Mouse (Mus musculus) MEL (cell line): Measurements from ENCODE around the gene Sgpp1.

Experiments used
- BHLHE40 ChIP-seq: IDR thresholded peaks from 2 replicates; pipeline ENCODE4 v1.6.1; 2012; ENCODE audit warnings: low read depth, mild to moderate bottlenecking, inconsistent platforms, low read length, improper control_type of control experiment, borderline replicate concordance
- CTCF ChIP-seq, 3 experiments: IDR thresholded peaks in 2 of 3; conservative IDR thresholded peaks in 1 of 3; 2 replicates each; pipeline ENCODE4 v1.5.1; 2011 to 2012; ENCODE audit warnings: low read length in 3 of 3, low read depth in 2 of 3, mild to moderate bottlenecking in 2 of 3, improper control_type of control experiment in 1 of 3, inconsistent platforms in 1 of 3, mixed read lengths in 1 of 3, moderate library complexity in 1 of 3; ENCODE audit not compliant: control insufficient read depth in 1 of 3, insufficient read depth in 1 of 3, poor library complexity in 1 of 3, severe bottlenecking in 1 of 3
- E2F4 ChIP-seq: IDR thresholded peaks from 2 replicates; pipeline ENCODE4 v1.6.1; 2011; ENCODE audit warnings: low read depth, low read length, improper control_type of control experiment, borderline replicate concordance
- EP300 ChIP-seq, 2 experiments: IDR thresholded peaks; 2 replicates each; pipeline ENCODE4 v1.6.1; 2011; ENCODE audit warnings: improper control_type of control experiment in 2 of 2, low read length in 2 of 2, low read depth in 1 of 2, mild to moderate bottlenecking in 1 of 2
- ETS1 ChIP-seq: IDR thresholded peaks from 2 replicates; pipeline ENCODE4 v1.6.1; 2012; ENCODE audit warnings: low read depth, mild to moderate bottlenecking, inconsistent platforms, low read length, improper control_type of control experiment, moderate library complexity
- MAFK ChIP-seq: IDR thresholded peaks from 2 replicates; pipeline ENCODE4 v1.6.1; 2011; ENCODE audit warnings: low read depth, mild to moderate bottlenecking, low read length, improper control_type of control experiment, borderline replicate concordance
- POLR2A ChIP-seq, 2 experiments: IDR thresholded peaks; 2 replicates each; pipeline ENCODE4 v1.6.1; 2011 to 2012; ENCODE audit warnings: low read length in 2 of 2, mild to moderate bottlenecking in 2 of 2, control low read depth in 1 of 2, improper control_type of control experiment in 1 of 2, low read depth in 1 of 2, moderate library complexity in 1 of 2; ENCODE audit not compliant: control insufficient read depth in 1 of 2, insufficient read depth in 1 of 2, poor library complexity in 1 of 2
- POLR2AphosphoS5 ChIP-seq: IDR thresholded peaks from 2 replicates; pipeline ENCODE4 v1.6.1; 2012; ENCODE audit warnings: low read depth, borderline replicate concordance, mild to moderate bottlenecking, inconsistent platforms, low read length, moderate library complexity, mixed read lengths
- RAD21 ChIP-seq: IDR thresholded peaks from 2 replicates; pipeline ENCODE4 v1.6.1; 2011; ENCODE audit warnings: mild to moderate bottlenecking, low read depth, low read length, improper control_type of control experiment
- TBP ChIP-seq: IDR thresholded peaks from 2 replicates; pipeline ENCODE4 v1.8.0; 2011; ENCODE audit warnings: low read depth, low read length, improper control_type of control experiment
- ZNF384 ChIP-seq: IDR thresholded peaks from 2 replicates; pipeline ENCODE4 v1.6.1; 2012; ENCODE audit warnings: low read depth, mild to moderate bottlenecking, inconsistent platforms, low read length, improper control_type of control experiment

DNA sequence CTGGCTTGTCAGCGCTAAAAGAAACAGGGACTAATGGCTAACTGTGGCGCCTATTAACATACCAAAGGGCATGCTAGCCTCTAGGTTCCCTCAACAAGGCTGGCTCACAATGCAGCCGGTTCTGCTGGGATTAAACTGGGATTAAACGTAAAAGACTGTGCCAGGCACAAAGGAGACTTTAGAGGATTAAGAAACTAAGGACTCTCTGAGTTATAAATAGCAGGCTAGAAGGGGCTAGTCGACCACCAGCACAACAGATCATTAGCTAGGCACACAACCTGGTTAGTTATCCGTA lies 71.1 kb downstream of the Sgpp1 start:
- no peak for TF ChIP-seq CTCF (IDR thresholded peaks at IDR 0.05 in 2 of 3, conservative IDR thresholded peaks at IDR 0.05 in 1 of 3; ENCODE audit: control insufficient read depth in 1 of 3, insufficient read depth in 1 of 3, low read depth in 2 of 3, low read length in 3 of 3, poor library complexity in 1 of 3, severe bottlenecking in 1 of 3)
- no peak for TF ChIP-seq POLR2AphosphoS5
- no peak for TF ChIP-seq MAFK
- no peak for TF ChIP-seq RAD21
- TF ChIP-seq BHLHE40 = no peak
- TF ChIP-seq POLR2A (IDR thresholded peaks at IDR 0.05; ENCODE audit: control insufficient read depth in 1 of 2, insufficient read depth in 1 of 2, low read depth in 1 of 2, low read length in 2 of 2, poor library complexity in 1 of 2) = no peak
- TF ChIP-seq EP300 (IDR thresholded peaks at IDR 0.05; ENCODE audit: low read depth in 1 of 2, low read length in 2 of 2) = no peak
- no peak for TF ChIP-seq ZNF384
- TF ChIP-seq TBP = no peak
- no peak for TF ChIP-seq E2F4
- no peak for TF ChIP-seq ETS1
